Mouse (Mus musculus): ENCODE results near the gene D430042O09Rik. TPM values are rescaled to one million over a fixed set of nuclear protein-coding genes. Genes with fewer than 3 reads are reported as not detected.

The D430042O09Rik gene
- polyA plus RNA-seq, 1 experiment: 5.5 TPM

GRCm38 (mm10) chr7:125717612-125718011 lies 9.9 kb downstream of the D430042O09Rik start:
- TF ChIP-seq TCF12 (IDR thresholded peaks at IDR 0.05; ENCODE audit: insufficient read depth, poor library complexity, severe bottlenecking): no peak
- no peak for TF ChIP-seq REST (IDR thresholded peaks at IDR 0.05; ENCODE audit: insufficient read depth, insufficient read length)
- TF ChIP-seq MYOD1 (IDR thresholded peaks at IDR 0.05; ENCODE audit: control insufficient read depth in 1 of 3, insufficient read length in 2 of 3, low read depth in 2 of 3): no peak
- no peak for TF ChIP-seq SRF (IDR thresholded peaks at IDR 0.05; ENCODE audit: control insufficient read depth, insufficient read length, low read depth)
- TF ChIP-seq MAX (IDR thresholded peaks at IDR 0.05; ENCODE audit: low read depth): no peak
- no peak for TF ChIP-seq POLR2A (IDR thresholded peaks at IDR 0.05; ENCODE audit: insufficient read length, low read depth)
- H3K79me2 ChIP-seq (ENCODE audit: control insufficient read depth, insufficient read depth): no peaks in the 10 kb centered on the region
- no peaks in the 10 kb centered on the region for H3K36me3 ChIP-seq (ENCODE audit: control insufficient read depth, insufficient read depth)
- no peak overlapping the region for H3K4me3 ChIP-seq
- H3K27me3 ChIP-seq (ENCODE audit: control insufficient read depth, insufficient read depth, insufficient read length): no peaks in the 10 kb centered on the region
- H3ac ChIP-seq (ENCODE audit: control insufficient read depth, insufficient read length): no peak overlapping the region
- H3K4me2 ChIP-seq (ENCODE audit: low read depth): no peak overlapping the region

GRCm38 (mm10) chr7:125720370-125720769 lies 12.7 kb downstream of the D430042O09Rik start:
- H3K79me2 ChIP-seq (ENCODE audit: control insufficient read depth, insufficient read depth): no peaks in the 10 kb centered on the region
- no peaks in the 10 kb centered on the region for H3K27me3 ChIP-seq (ENCODE audit: control insufficient read depth, insufficient read depth, insufficient read length)
- H3K36me3 ChIP-seq (ENCODE audit: control insufficient read depth, insufficient read depth): no peaks in the 10 kb centered on the region
- H3K4me3 ChIP-seq: no peak overlapping the region
- H3K4me2 ChIP-seq (ENCODE audit: low read depth): no peak overlapping the region
- no peak overlapping the region for H3ac ChIP-seq (ENCODE audit: control insufficient read depth, insufficient read length)
- no peak for TF ChIP-seq POLR2AphosphoS2 (IDR thresholded peaks at IDR 0.05; ENCODE audit: insufficient read length, low read depth)
- TF ChIP-seq E2F4 (IDR thresholded peaks at IDR 0.05; ENCODE audit: insufficient read depth): no peak
- no peak for TF ChIP-seq USF1 (IDR thresholded peaks at IDR 0.05; ENCODE audit: low read depth)
- no peak for TF ChIP-seq TCF12 (IDR thresholded peaks at IDR 0.05; ENCODE audit: insufficient read depth, poor library complexity, severe bottlenecking)
- TF ChIP-seq MAX (IDR thresholded peaks at IDR 0.05; ENCODE audit: low read depth): no peak
- TF ChIP-seq MYOD1 (IDR thresholded peaks at IDR 0.05; ENCODE audit: control insufficient read depth in 1 of 3, insufficient read length in 2 of 3, low read depth in 2 of 3): no peak
- no peak for TF ChIP-seq REST (IDR thresholded peaks at IDR 0.05; ENCODE audit: insufficient read depth, insufficient read length)
- no peak for TF ChIP-seq MYOG (IDR thresholded peaks at IDR 0.05; ENCODE audit: control insufficient read depth in 1 of 3, insufficient read depth in 1 of 3, insufficient read length in 2 of 3, low read depth in 2 of 3)
- TF ChIP-seq POLR2A (IDR thresholded peaks at IDR 0.05; ENCODE audit: insufficient read length, low read depth): no peak
- no peak for TF ChIP-seq SRF (IDR thresholded peaks at IDR 0.05; ENCODE audit: control insufficient read depth, insufficient read length, low read depth)
- no peak for TF ChIP-seq TCF3 (IDR thresholded peaks at IDR 0.05; ENCODE audit: insufficient read length, low read depth)
- TF ChIP-seq CEBPB (IDR thresholded peaks at IDR 0.05; ENCODE audit: insufficient read depth, poor library complexity, severe bottlenecking): no peak

GRCm38 (mm10) chr7:125721033-125721432 lies 13.3 kb downstream of the D430042O09Rik start:
- Histone ChIP-seq H3K27me3 (ENCODE audit: control insufficient read depth, insufficient read depth, insufficient read length) (no peaks in the 10 kb centered on the region), H3K4me2 (ENCODE audit: low read depth) (no peak overlapping the region), H3K79me2 (ENCODE audit: control insufficient read depth, insufficient read depth) (no peaks in the 10 kb centered on the region), H3K36me3 (ENCODE audit: control insufficient read depth, insufficient read depth) (no peaks in the 10 kb centered on the region), H3K4me3 (no peak overlapping the region), H3ac (ENCODE audit: control insufficient read depth, insufficient read length) (no peak overlapping the region)
- TF ChIP-seq USF1 (IDR thresholded peaks at IDR 0.05; ENCODE audit: low read depth) (no peak), TCF3 (IDR thresholded peaks at IDR 0.05; ENCODE audit: insufficient read length, low read depth) (no peak), POLR2AphosphoS2 (IDR thresholded peaks at IDR 0.05; ENCODE audit: insufficient read length, low read depth) (no peak), MYOG (IDR thresholded peaks at IDR 0.05; ENCODE audit: control insufficient read depth in 1 of 3, insufficient read depth in 1 of 3, insufficient read length in 2 of 3, low read depth in 2 of 3) (no peak), REST (IDR thresholded peaks at IDR 0.05; ENCODE audit: insufficient read depth, insufficient read length) (no peak), MYOD1 (IDR thresholded peaks at IDR 0.05; ENCODE audit: control insufficient read depth in 1 of 3, insufficient read length in 2 of 3, low read depth in 2 of 3) (no peak), TCF12 (IDR thresholded peaks at IDR 0.05; ENCODE audit: insufficient read depth, poor library complexity, severe bottlenecking) (no peak), MAX (IDR thresholded peaks at IDR 0.05; ENCODE audit: low read depth) (no peak), CEBPB (IDR thresholded peaks at IDR 0.05; ENCODE audit: insufficient read depth, poor library complexity, severe bottlenecking) (no peak), E2F4 (IDR thresholded peaks at IDR 0.05; ENCODE audit: insufficient read depth) (no peak)

GRCm38 (mm10) chr7:125722127-125722526 lies 14.4 kb downstream of the D430042O09Rik start:
- TF ChIP-seq E2F4 (IDR thresholded peaks at IDR 0.05; ENCODE audit: insufficient read depth): no peak
- no peak for TF ChIP-seq TCF3 (IDR thresholded peaks at IDR 0.05; ENCODE audit: insufficient read length, low read depth)
- TF ChIP-seq TCF12 (IDR thresholded peaks at IDR 0.05; ENCODE audit: insufficient read depth, poor library complexity, severe bottlenecking): no peak
- TF ChIP-seq POLR2A (IDR thresholded peaks at IDR 0.05; ENCODE audit: insufficient read length, low read depth): no peak
- TF ChIP-seq MYOD1 (IDR thresholded peaks at IDR 0.05; ENCODE audit: control insufficient read depth in 1 of 3, insufficient read length in 2 of 3, low read depth in 2 of 3): no peak
- no peak for TF ChIP-seq SRF (IDR thresholded peaks at IDR 0.05; ENCODE audit: control insufficient read depth, insufficient read length, low read depth)
- no peak for TF ChIP-seq POLR2AphosphoS2 (IDR thresholded peaks at IDR 0.05; ENCODE audit: insufficient read length, low read depth)
- TF ChIP-seq MAX (IDR thresholded peaks at IDR 0.05; ENCODE audit: low read depth): no peak
- H3ac ChIP-seq (ENCODE audit: control insufficient read depth, insufficient read length): no peak overlapping the region
- no peaks in the 10 kb centered on the region for H3K27me3 ChIP-seq (ENCODE audit: control insufficient read depth, insufficient read depth, insufficient read length)

More at GRCm38 (mm10) chr7:125722127-125722526, 14.4 kb downstream of the D430042O09Rik start:
- H3K79me2 ChIP-seq (ENCODE audit: control insufficient read depth, insufficient read depth): no peaks in the 10 kb centered on the region
- H3K36me3 ChIP-seq (ENCODE audit: control insufficient read depth, insufficient read depth): no peaks in the 10 kb centered on the region
- no peak overlapping the region for H3K4me3 ChIP-seq
- no peak overlapping the region for H3K4me2 ChIP-seq (ENCODE audit: low read depth)
